Mouse (Mus musculus) MEL (cell line): Measurements from ENCODE around the gene Wdr91.

Source experiments
- CTCF ChIP-seq, 3 experiments: IDR thresholded peaks in 2 of 3; conservative IDR thresholded peaks in 1 of 3; 2 replicates each; pipeline ENCODE4 v1.5.1; 2011 to 2012; ENCODE audit warnings: low read length in 3 of 3, low read depth in 2 of 3, mild to moderate bottlenecking in 2 of 3, improper control_type of control experiment in 1 of 3, inconsistent platforms in 1 of 3, mixed read lengths in 1 of 3, moderate library complexity in 1 of 3; ENCODE audit not compliant: control insufficient read depth in 1 of 3, insufficient read depth in 1 of 3, poor library complexity in 1 of 3, severe bottlenecking in 1 of 3
- SIN3A ChIP-seq: IDR thresholded peaks from 2 replicates; pipeline ENCODE4 v1.6.1; 2012; ENCODE audit warnings: low read length, improper control_type of control experiment, inconsistent platforms

GRCm38 (mm10) chr6:34906125-34906524, 4.6 kb downstream of the Wdr91 start:
- peak in 2 of 3 experiments; percentile 28 to 36; a peak in 4 of 6 replicates for TF ChIP-seq CTCF (IDR thresholded peaks at IDR 0.05 in 2 of 3, conservative IDR thresholded peaks at IDR 0.05 in 1 of 3; ENCODE audit: control insufficient read depth in 1 of 3, insufficient read depth in 1 of 3, low read depth in 2 of 3, low read length in 3 of 3, poor library complexity in 1 of 3, severe bottlenecking in 1 of 3)
- TF ChIP-seq SIN3A = no peak
